Mouse (Mus musculus): ENCODE data around the gene Spats2l. TPM values are rescaled to one million over a fixed set of nuclear protein-coding genes. Genes with fewer than 3 reads are reported as not detected.

The Spats2l gene
- total RNA-seq, 2 experiments from 2014 or later = not detected

DNA sequence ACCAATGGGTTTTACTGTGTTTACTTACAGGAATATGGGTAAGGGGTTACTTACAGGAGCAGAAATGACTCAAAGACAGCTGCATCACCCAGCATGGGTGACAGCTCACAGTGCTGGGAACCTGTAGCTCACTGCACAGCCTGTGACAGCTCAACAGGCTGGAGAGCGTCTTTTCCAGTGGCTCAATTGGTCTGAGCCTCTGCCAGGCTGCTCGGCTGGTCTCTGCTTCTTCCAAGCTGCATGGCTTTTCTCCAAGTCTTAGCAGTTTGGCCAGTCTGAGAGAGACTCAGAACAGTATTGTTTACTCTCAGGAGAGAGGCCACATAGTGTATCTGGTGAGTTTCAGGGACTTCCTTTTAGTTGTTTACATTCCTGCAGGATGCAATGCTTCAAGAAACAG lies 110.9 kb downstream of the Spats2l start:
- ATAC-seq (ENCODE audit: poor library complexity, severe bottlenecking) = no peak

DNA sequence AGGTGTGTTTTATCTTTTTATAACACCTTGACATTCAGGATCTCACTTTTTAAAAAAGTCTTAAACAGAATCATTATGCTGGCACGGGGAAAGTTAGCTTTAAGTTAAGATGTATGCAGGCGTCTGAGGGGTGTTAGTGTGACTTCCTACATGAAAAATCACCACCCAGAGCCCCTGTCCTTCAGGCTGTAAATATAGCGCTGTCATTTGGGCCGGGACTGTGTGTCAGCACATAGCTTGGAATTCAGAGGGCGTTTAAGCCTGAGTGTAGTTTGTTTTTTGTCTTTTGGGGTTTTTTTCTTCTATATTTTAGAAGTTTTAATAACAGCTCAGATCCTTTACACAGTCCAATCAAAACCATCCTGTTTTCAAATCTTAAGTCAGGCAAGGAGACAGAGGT lies 115.8 kb downstream of the Spats2l start:
- ATAC-seq (ENCODE audit: poor library complexity, severe bottlenecking) = no peak

DNA sequence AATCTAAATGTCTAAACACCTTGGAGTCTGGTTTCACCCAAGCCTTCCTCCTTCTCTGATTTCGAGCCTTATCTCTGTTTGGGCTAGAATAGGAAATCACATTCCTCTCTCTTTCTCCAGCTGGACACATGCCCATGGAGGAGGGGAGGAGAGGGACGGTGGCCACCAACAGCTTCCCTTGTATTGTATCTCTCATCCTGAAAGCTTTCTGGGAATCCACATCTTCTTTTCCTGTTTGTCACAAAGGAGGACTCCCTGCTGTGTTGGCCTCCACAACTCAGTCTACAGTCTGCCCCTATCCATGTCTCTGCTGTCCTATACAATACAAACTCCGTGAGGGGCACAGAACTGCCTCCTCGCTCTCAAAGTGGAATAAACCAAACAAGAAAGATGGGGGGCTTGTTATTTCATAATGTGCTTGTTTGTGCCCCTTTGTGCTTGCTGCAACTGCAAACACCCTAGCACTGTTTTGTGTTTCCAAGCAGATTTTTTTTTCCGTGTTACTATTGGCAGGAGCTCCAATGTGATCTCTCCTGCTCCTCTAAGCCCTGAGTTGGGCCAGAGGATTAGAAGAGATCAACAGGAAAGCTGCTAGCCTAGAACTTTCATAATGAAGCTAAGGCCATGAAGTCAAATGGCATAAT lies 116.4 kb downstream of the Spats2l start:
- no peak for ATAC-seq (ENCODE audit: poor library complexity, severe bottlenecking)

DNA sequence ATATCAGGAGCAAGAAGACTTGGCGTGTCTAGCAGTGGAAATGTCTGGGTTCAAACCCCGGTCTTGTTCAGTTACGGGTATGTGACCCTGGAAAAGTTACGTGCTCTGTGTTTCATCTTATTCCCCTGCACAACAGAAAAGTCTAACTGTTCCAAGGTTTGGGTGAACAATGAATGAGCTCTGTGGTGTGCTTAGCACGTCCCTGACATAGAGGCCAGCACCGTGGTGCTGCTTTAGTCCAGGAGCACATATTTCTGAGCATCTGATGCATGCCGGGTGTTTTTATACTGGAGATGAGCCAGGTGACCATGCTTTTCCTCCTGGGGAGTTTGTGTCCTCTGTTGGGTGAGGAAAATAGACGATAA lies 116.9 kb downstream of the Spats2l start:
- no peak for ATAC-seq (ENCODE audit: poor library complexity, severe bottlenecking)

DNA sequence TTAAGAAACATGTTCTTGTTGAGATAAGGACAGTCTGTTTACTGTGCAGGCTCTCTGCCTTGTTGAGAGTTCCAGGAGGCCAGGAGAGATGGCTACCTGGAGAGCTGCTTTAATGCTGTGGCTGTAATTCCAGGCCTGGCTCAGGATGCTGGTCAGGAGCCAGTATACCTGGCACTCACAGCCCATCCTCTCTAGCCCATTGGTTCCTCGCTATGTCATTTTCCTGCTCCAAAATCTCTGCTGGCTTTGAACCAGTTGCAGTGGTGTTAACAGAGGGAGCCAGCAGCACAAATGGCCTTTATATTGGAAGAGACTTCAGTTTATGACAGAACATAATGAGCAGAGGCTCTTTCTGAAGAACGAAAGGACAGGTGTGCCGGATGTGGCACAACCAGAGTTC lies 127.5 kb downstream of the Spats2l start:
- ATAC-seq (ENCODE audit: poor library complexity, severe bottlenecking) = no peak

DNA sequence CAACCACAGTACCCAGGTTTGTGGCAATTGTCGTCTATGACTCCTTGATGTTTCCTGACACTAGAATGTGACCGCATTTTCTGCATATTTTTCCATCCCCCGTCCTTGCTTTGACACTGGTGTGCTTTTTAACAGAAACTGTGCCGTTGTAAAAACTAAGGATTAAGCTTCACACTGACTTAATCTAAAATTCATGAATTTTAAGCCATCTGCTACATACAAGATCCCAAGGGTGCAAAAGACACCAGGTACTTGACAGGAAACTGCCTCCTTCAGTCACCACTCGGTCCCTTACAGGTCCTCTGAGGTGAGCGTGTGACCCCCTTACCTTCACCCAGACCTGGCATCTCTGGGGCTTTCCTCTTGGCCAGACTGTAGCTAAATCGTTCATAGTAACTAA lies 129.8 kb downstream of the Spats2l start:
- ATAC-seq (ENCODE audit: poor library complexity, severe bottlenecking) = no peak

DNA sequence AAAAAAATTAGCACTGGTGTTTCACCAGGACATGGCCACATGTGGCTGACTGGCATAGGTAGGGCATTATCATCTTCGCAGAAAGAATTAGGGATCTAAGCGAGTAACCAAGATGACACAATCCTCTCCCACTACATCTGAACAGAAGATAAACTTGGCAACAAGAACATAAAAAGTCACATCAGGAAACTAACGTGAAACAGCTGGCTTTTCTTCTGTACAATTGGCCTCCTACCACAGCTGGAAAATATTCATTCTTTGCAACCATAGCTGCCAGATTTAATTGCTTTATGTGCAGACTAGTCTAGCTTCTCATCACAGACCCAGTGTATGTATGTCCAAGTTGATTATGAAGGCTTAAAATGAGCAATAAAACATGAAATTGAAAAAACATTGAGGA lies 131.9 kb downstream of the Spats2l start:
- no peak for ATAC-seq (ENCODE audit: poor library complexity, severe bottlenecking)

DNA sequence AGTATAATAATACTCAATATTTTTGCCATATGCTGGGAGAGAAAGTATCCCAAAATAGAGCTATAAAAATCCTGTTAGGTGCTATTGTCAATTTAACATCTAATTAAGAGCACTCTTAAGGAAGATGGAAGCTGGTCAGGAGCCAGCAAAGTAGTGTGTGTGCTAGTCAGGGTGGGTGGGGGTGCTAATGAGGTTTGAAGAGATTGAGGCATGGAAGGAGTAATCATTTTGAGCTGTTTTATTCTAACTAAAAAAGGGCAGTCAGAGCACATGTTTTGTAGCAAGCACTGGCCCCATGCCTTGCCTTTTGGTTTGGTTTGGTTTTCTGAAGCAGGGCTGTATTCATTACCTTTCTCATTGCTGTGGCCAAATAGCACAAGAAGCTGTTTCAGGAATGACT lies 132.3 kb downstream of the Spats2l start:
- no peak for ATAC-seq (ENCODE audit: poor library complexity, severe bottlenecking)

DNA sequence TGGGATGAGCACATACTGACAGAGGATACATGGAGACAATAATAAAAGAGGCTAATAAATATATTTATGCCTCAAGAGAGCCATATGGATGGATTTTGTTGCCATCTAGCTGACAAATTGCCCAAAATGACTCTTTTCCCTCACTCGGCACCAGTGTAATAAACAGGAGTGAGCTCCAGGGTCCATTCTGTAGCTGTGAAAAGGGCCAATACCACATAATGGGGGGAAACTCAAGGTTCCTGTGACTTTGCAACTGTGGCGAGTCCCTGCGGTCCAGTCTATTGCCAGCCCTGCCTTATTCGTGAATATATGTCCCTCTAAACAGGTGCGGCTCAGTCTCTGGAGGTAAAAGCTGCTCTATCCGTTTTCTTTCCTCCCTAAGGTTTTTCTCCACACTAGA lies 137.6 kb downstream of the Spats2l start:
- no peak for ATAC-seq (ENCODE audit: poor library complexity, severe bottlenecking)

DNA sequence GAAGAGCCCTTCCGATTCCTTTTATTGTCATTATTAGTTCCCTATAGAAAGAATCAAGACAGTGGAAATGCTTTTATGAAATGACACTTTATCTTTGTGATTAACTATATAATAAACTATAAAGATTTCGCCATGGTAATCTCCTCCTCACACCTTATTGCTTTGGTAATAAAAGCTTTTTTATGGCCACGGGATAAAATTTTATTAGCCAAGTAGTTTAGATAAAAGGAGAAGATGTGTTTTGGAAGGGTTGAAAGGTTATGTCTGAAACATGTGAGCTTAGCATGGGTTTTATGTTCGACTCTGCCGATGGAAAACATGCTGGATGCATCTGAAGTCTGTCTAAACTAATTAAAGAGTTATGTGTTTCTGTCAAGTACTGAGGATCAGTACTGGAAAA lies 143.4 kb downstream of the Spats2l start:
- no peak for ATAC-seq (ENCODE audit: poor library complexity, severe bottlenecking)

DNA sequence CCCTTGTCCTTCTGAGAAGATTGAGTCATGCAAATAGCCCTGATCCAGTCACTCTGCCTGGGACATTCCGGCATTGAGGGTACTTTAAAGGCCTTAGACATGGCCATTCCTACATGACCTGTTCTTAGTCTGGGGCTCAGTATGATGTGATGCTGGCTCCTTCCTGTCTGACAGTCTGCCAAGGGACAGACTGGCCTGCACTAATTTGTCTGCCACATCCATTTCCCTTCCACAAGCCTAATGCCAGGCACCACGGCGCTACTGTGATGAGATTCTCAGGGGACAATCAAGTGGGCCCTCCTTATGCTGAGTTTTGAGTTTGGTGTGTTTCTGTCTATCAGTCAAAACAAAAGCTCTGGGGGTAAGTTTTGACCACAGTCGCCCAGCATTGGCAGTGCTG lies 144.6 kb downstream of the Spats2l start:
- ATAC-seq (ENCODE audit: poor library complexity, severe bottlenecking) = no peak

DNA sequence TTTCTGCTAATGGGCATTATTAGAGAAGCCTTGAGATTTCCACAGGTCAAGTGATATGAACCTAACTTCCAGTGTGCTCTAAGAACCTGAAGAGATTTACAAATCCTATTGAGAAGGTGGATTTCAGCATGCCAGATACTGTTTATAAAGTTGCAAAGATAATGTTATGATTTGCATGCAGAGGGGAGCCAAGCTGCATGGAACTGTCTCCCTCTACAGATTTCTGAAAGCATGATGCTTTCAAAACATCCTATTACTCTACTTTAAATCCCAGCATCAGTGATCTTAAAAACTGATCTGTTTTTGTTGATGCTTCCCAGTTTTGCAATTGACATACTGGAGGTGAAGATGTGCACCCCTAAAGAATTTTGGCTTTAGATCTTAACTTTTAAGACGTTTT lies 160.3 kb downstream of the Spats2l start:
- no peak for ATAC-seq (ENCODE audit: poor library complexity, severe bottlenecking)

DNA sequence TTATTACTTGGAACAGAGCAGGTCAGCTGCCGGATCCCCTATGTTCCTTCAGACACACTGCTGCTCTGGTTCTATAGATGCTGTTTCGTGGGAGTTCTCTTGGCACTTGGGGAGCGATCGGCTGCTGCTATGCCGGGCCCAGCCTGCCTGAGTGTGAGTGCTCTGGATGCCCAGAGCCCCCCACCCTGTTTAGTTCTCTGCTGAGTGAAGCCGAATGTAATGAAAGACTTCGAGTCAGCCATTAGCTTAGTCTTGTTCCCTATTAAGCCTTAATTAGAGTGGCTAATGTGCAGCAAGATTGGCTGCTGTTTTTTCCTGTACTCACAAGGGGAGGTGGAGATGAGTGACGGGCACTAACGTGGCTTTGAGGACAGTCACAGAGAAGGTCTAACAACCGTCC lies 166.7 kb downstream of the Spats2l start:
- no peak for ATAC-seq (ENCODE audit: poor library complexity, severe bottlenecking)

DNA sequence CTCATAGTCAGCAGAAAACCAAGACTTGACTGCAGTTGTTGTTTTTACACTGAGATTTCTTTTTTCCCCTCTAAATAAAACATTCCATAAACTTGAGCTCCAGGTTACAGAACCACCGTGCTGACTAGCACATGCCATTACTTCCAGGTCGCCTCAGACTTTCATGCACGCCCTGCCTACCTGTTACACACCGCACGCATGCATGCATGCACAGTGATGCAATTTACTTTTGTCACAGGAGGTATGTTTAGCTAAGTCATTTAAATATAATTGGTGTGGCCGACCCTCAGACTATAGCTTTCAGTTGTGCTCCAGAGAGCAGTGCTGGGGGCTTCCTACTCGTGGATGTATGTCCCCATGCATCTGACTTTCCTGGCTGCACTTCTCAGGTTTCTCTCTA lies 167.1 kb downstream of the Spats2l start:
- no peak for ATAC-seq (ENCODE audit: poor library complexity, severe bottlenecking)

DNA sequence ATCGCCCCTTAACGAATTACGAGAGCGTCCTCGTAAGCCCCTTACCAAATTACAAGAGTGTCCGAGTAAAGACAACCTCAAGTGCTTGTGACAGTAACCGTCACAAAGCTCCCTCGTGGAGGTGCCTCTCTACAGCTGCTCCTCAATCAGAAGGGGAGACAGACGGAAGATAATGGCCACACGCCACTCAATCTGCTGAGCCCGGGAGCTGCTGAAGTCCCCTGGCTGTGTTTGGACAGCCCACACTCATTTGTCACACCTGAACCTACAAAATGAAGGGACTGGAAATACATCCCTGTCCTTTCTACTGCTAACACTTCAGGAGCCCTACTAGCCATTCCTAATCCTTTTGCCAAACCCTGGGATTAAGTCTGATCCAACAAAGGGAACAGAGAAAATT lies 167.8 kb downstream of the Spats2l start:
- no peak for ATAC-seq (ENCODE audit: poor library complexity, severe bottlenecking)

DNA sequence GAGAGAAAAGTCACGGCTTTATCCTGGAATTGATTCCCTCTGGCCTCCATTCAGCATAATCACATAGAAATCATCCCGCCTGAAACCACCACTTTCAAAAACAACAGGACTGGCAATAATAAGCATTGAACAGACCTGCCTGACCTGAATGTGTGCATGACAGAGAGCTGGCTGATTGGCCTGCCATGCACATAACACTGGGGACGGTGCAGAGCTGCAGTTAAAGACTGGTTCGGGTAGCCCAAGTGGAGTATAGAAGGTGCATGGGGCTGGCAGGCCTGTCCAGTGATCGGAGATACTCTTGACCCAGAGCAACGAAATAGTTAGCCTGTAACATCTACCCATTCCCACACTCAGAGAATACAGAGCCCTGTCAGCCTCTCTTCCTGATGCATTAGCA lies 168.3 kb downstream of the Spats2l start:
- no peak for ATAC-seq (ENCODE audit: poor library complexity, severe bottlenecking)

DNA sequence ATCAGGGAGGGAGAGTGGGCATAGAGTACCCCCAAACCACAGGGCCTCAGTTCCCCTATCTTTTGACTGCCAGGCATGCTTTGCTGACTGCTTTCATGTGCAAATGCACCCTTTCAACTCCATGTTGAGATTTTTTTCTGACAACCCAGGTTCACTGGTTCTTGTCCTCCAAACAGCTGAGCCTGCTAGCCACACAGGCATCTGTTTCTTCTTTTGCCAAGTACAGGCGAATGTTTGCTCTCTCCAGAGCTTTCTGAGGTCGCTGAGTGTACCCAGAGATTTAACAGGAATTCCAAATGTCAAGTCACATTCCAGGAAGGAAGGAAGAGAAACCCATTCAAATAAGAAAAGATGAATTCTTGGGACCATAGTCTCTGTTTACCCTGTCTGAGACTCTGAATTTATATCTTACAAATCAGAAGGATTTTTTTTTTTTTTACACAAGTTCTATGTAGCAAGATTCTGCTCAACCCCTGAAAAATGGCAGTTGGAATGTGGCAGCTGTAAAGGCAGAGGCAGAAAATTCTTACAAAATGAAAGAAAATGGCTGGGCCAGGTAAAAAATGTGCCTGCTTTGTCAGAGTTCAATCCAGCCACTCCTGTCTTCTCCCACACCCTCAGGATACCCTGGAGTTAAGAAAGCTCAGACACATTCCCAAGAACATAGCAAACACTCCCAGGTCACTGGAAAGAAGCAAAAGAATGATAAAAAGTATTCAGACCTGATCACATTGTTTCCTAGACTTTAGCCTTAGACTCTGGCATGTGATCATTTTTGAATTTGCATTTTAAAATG lies 173.8 kb downstream of the Spats2l start:
- no peak for ATAC-seq (ENCODE audit: poor library complexity, severe bottlenecking)

DNA sequence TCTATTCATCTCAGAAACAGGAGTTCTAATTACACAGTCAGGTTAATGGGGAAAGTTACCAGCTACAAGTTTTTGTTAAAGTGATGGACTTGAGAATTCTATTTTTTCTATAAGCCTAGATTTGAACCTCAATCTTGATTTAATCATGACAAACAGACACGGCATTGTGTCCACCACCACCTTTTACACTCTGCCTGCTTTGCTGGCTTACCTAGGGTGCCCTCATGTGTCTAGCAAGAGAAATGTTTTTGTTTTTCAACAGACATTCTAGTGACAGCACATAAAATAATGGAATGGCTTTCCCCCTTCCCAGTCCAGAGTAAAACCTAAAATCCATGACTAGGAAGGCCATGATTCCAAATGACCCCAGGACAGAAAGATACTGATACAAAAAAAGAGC lies 175.2 kb downstream of the Spats2l start:
- ATAC-seq (ENCODE audit: poor library complexity, severe bottlenecking) = no peak

DNA sequence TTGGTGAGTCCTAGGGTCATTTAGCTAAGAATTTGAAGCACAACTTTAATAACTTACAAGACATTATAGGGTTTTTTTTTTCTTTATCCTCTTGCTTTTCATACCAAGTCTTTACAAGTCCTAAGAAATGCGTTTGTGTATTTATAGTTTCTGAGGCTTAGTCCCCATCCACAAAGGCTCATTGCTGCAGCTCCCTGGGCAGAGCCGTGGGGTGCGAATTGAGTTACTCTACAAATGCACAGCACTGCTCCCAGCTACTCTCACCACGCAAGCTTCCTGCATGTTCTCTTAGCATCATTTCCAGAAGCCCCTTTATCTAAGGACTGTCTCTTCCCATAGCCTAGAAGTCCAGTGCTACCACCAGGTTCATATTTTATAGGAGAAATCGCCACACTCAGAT lies 175.8 kb downstream of the Spats2l start:
- no peak for ATAC-seq (ENCODE audit: poor library complexity, severe bottlenecking)

DNA sequence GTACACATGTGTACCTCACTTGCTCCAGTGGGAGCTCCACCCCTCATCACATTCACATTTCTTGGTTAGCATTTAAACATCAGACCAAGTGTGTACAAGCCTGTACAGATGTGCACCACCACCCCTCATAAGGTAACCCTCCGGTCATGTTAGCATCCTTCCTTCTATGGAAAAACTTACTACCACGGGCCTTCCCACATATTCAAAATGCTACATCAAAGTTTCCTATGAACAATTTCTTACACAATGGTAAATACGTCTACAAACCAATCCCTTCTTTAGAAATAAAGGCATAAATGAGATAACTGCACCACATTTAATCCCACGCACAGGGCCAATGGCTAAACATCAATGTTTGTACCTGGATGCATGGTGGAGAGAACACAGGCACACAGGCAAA lies 178.5 kb downstream of the Spats2l start:
- no peak for ATAC-seq (ENCODE audit: poor library complexity, severe bottlenecking)

DNA sequence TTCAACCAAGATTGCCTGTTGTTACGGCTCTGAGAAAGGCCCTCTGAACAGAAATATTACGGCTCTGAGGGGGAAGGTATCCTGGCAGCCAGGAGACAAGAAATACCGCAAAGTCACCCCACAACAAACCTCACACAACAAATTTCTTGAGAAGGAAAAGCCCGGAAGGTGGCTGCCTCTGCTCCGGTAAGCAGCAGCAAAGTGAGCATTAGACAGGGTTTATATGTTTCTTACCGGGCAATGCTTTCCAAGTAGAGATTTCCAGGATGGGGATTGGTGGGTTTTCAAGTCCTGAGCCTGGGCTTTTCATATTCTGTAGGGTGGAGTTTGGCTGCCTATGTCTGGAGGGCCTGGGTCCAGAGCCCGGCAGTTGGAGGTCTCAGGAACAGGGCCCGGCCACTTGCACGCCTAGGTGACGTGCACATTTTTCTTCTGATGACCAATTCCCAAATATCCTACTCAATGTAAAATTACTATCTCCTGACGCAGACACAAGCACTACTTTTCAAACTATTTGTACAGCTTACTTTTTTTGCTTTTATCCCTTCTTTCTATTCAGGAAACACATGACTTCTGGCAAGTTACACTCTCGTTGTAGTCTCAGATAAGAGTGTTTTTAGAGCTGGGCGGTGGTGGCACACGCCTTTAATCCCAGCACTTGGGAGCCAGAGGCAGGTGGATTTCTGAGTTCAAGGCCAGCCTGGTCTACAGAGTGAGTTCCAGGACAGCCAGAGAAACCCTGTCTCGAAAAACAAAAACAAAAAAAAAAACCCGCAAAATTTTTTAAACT lies 179.8 kb downstream of the Spats2l start:
- ATAC-seq (ENCODE audit: poor library complexity, severe bottlenecking) = no peak

DNA sequence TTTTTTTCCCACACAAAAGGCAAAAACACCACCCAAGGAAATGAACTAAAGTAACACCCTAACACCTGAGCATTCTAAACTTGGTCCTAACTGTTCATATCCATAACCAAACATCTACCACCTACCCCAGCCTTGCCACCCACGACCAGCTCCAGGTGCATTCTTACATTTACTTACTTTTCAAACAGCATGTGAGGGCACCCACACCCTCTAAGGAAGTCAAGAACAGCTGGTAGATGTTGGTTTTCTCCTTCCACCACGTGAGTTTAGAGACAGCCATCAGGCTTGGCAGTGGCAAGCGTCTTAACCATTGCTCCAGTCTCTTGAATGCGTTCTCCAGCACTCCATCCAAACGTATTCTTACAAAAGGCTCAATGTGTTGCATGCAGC lies 180.4 kb downstream of the Spats2l start:
- ATAC-seq (ENCODE audit: poor library complexity, severe bottlenecking) = no peak
